Mouse (Mus musculus): ENCODE results near the gene Srcap.

- TF ChIP-seq CTCF (IDR thresholded peaks at IDR 0.05; ENCODE audit: low read depth) (no peak), EP300 (IDR thresholded peaks at IDR 0.05; ENCODE audit: low read depth) (no peak)
Measured at GRCm38 (mm10) chr7:127572895-127573471, 61.2 kb downstream of the Srcap start, which contains the start of gene Phkg2.
